Mouse (Mus musculus) liver, embryonic 14 days (tissue): ENCODE results near the gene Uncx. TPM values are rescaled to one million over a fixed set of nuclear protein-coding genes. Genes with fewer than 3 reads are reported as not detected.

ENCODE experiments used
- polyA plus RNA-seq: library from polyadenylated mRNA; depleted of rRNA; stranded (reverse); fragments of >200 nt; gene quantifications from 2 replicates; pipeline ENCODE4 v1.2.3, GENCODE M21; 2012; rRNA removed

The Uncx gene
- not detected in 2 replicates for polyA plus RNA-seq

DNA sequence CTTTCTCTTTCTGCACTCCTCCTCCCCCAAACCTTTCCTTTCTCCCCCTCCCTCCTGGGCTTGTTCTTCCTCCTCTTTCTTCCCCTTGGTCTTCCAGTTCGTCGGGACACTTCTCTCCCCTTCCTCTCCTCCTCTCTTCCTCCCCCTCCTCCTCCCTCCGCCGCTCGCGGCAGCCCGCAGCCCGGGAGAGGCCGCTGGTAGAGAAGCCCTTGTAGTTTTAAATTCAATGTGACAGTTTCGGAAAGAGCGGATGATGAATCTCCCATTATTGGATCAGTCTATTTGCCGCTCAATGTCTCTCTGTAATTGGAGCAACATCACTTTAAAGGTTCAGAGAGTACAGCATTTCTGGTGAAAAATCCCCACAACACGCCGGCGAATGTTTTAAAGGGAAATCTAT, at the start of gene Uncx:
Uncx (plus strand) TSS at position 281 of the 400 bp plus-strand sequence.

Other genes starting within 250 kb of the Uncx start
- gene Adap1, start 217.9 kb upstream of the Uncx start, polyA plus RNA-seq = 2.7 and 4.0 TPM in 2 replicates
- gene Cox19, start 192.1 kb upstream of the Uncx start, polyA plus RNA-seq = 20.6 and 26.3 TPM in 2 replicates
- gene Cyp2w1, start 190.9 kb upstream of the Uncx start, polyA plus RNA-seq = 0.10 TPM in 1 of 2 replicates, not detected in the other
- 12.0 and 14.9 TPM in 2 replicates for gene Gpr146, start 165.8 kb upstream of the Uncx start, polyA plus RNA-seq
- gene C130050O18Rik, start 138.2 kb upstream of the Uncx start, polyA plus RNA-seq = 0.68 and 1.0 TPM in 2 replicates
- 0.03 and 0.09 TPM in 2 replicates for gene Gper1, start 120.3 kb upstream of the Uncx start, polyA plus RNA-seq
- gene 3110082I17Rik, start 83.0 kb upstream of the Uncx start, polyA plus RNA-seq = 11.8 and 12.1 TPM in 2 replicates
- gene Zfand2a, start 58.9 kb upstream of the Uncx start, polyA plus RNA-seq = 3.0 and 3.6 TPM in 2 replicates
- 6.7 and 7.6 TPM in 2 replicates for gene Micall2, start 192.8 kb downstream of the Uncx start, polyA plus RNA-seq
- gene Ints1, start 232.2 kb downstream of the Uncx start, polyA plus RNA-seq = 9.9 and 11.8 TPM in 2 replicates
- 19.9 and 23.8 TPM in 2 replicates for gene Mafk, start 248.0 kb downstream of the Uncx start, polyA plus RNA-seq